Mouse (Mus musculus) embryonic fibroblast, embryonic 13.5 days (primary cell): ENCODE data around the gene Pla1a.

ENCODE experiments used
- CTCF ChIP-seq: IDR thresholded peaks from 2 replicates; pipeline ENCODE4 v1.5.1; 2011; ENCODE audit warnings: mild to moderate bottlenecking, control low read depth, low read length, moderate library complexity, borderline replicate concordance; ENCODE audit not compliant: insufficient read depth
- POLR2A ChIP-seq: IDR thresholded peaks from 2 replicates; pipeline ENCODE4 v1.6.1; 2011; ENCODE audit warnings: low read depth, mild to moderate bottlenecking, control low read depth, low read length, moderate library complexity

- no peak for TF ChIP-seq CTCF
- no peak for TF ChIP-seq POLR2A
These were observed 6.2 kb upstream of the Pla1a start for GRCm38 (mm10) chr16:38439190-38439589.
